ENCODE assay signal across 8 mouse cellular contexts in the genomic region with DNA sequence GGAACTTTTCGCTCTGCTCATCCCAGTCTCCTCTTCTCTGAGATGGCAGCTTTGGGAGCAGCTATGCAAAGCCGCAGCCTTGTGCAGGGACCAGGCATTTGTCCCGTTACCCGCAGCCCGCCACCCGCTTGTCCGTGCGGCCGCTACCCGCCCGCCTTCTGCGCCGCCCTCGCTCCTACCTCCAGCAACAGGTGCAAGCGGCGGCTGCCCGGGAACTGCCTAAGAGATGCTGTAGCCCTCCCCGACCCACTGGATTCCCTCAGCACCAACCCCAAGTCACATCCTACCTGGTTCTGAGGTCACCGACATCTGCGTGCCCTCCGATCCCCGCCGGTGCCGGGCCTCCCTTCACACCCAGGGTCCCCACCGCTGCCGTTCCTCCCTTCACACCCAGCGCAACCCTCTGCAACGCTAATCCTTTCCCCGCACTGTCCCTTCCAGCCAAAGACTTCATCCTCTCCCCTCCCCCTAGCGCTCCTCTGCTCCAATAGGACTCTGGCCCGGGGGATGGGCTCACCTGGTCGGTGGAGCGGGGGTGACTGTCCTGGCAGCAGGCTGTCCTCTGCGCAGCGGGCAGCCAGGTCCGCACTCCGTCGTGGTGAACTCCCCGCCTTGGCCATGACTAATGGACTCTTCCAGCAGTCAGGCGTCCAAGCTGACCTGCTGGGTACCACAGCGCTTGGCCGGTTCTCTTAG. TPM values are rescaled to one million over a fixed set of nuclear protein-coding genes. Genes with fewer than 3 reads are reported as not detected.
DNase-seq lines count a peak whose midpoint lies in the region; ATAC-seq lines count a peak whose summit lies in the region.

A gene (minus strand): TSS at position 435 of the 696 bp plus-strand sequence.

- no peaks in the 10 kb centered on the region for H3K9me3 ChIP-seq in intestine, embryonic 15.5 days
- H3K9me3 ChIP-seq in megakaryocyte, embryonic 14.5 days: peaks cover 9% of the 10 kb centered on the region

- 1% methylated on average over 42 of the region's 42 CpGs for WGBS in intestine, embryonic 15.5 days

- peak; percentile 46 for ATAC-seq in common myeloid progenitor, adult 5-6 weeks (replicated peaks; ENCODE audit: low read depth, poor library complexity, severe bottlenecking)
- ATAC-seq in intestine, embryonic 15.5 days: peak; percentile 99
- no peak for ATAC-seq in activated CD4-positive, CD25-positive, alpha-beta regulatory T cell, adult 4 months

- no peaks in the 10 kb centered on the region for H3K36me3 ChIP-seq in intestine, embryonic 15.5 days
- no peaks in the 10 kb centered on the region for H3K36me3 ChIP-seq in megakaryocyte, embryonic 14.5 days (replicated peaks; ENCODE audit: low read length)

- intact Hi-C loops in gastrocnemius, postnatal 14 days (cut with DNase I; ENCODE audit: low total_unique reads): no loop called here
- intact Hi-C loops in left cerebral cortex, postnatal 25 days (cut with DNase I): no loop called here

- no peak within 1 kb of the TSS for H3K27ac ChIP-seq in intestine, embryonic 15.5 days

- peaks cover 6% of the 10 kb centered on the region; the same call in 1 of the 2 replicates for H3K4me1 ChIP-seq in intestine, embryonic 15.5 days (replicated peaks)
- peaks cover 8% of the 10 kb centered on the region for H3K4me1 ChIP-seq in megakaryocyte, embryonic 14.5 days

- H3K9ac ChIP-seq in intestine, embryonic 15.5 days: peak within 1 kb of the TSS; percentile 20; the same call in 1 of the 2 replicates

- DNase-seq in adrenal gland, adult 18-20 months (ENCODE audit: low spot score in 2 of 2): peak; percentile 35 to 49
- DNase-seq in gastrocnemius, postnatal 14 days: peak; percentile 57
- peak; percentile 24 to 47 for DNase-seq in left cerebral cortex, postnatal 25 days (ENCODE audit: low spot score in 2 of 2)
- DNase-seq in right cerebral cortex, postnatal 14 days: peak; percentile 55

- H3K4me2 ChIP-seq in intestine, embryonic 15.5 days (replicated peaks): peak within 1 kb of the TSS; percentile 82

- H3K27me3 ChIP-seq in intestine, embryonic 15.5 days (replicated peaks): peaks cover 7% of the 10 kb centered on the region
- H3K27me3 ChIP-seq in megakaryocyte, embryonic 14.5 days (replicated peaks): peaks cover 36% of the 10 kb centered on the region

- H3K4me3 ChIP-seq in intestine, embryonic 15.5 days (replicated peaks): peak within 1 kb of the TSS; percentile 41
- H3K4me3 ChIP-seq in megakaryocyte, embryonic 14.5 days (replicated peaks): peak within 1 kb of the TSS; percentile 71

RNA-seq across cellular contexts. Expression of the gene that starts here (rescaled TPM):
- 1 to 10 TPM; 1.5 to 1.9 TPM for total RNA-seq in adrenal gland, adult 18-20 months (2021)
- not detected in 2 replicates for total RNA-seq in common myeloid progenitor, adult 5-6 weeks (2017)
- total RNA-seq in gastrocnemius, postnatal 14 days (2021): under 1 TPM in 1 of 2 experiments, not detected in 1; 0.10 TPM
- 0.82 and 0.83 TPM in 2 replicates for polyA plus RNA-seq in intestine, embryonic 15.5 days (2015; fragmentation: Nextera tagmentation; extraction: Ambion mirVana)
- 1 to 10 TPM; 1.4 to 1.6 TPM for total RNA-seq in left cerebral cortex, postnatal 25 days (2021)
- polyA plus RNA-seq in megakaryocyte, embryonic 14.5 days (2012; ENCODE audit: insufficient read depth, low replicate concordance): not detected in 2 replicates
- polyA plus RNA-seq in activated CD4-positive, CD25-positive, alpha-beta regulatory T cell, adult 4 months (2017; shearing (Covaris generic)): under 1 TPM in 1 of 2 experiments, not detected in 1; 0.66 TPM

Comparison
In these comparisons a context has a peak if more than half of its experiments do, and no peak if none do; other contexts are left out.
1. Peak in ATAC-seq in common myeloid progenitor, adult 5-6 weeks; RNA of the gene not detected or under 1 TPM.
2. Peak in DNase-seq in gastrocnemius, postnatal 14 days; RNA of the gene not detected or under 1 TPM.
3. Peak in ATAC-seq, H3K4me3 ChIP-seq, H3K9ac ChIP-seq and H3K4me2 ChIP-seq in intestine, embryonic 15.5 days; RNA of the gene not detected or under 1 TPM.